Mouse (Mus musculus): Measurements from ENCODE around the gene Tmem80. TPM values are rescaled to one million over a fixed set of nuclear protein-coding genes. Genes with fewer than 3 reads are reported as not detected.
A peak's percentile ranks its signal among the peaks of the same experiment; 100 is the strongest.

Gene Tmem80
- polyA plus RNA-seq, 1 experiment from 2014 or later: 11.9 TPM

DNA sequence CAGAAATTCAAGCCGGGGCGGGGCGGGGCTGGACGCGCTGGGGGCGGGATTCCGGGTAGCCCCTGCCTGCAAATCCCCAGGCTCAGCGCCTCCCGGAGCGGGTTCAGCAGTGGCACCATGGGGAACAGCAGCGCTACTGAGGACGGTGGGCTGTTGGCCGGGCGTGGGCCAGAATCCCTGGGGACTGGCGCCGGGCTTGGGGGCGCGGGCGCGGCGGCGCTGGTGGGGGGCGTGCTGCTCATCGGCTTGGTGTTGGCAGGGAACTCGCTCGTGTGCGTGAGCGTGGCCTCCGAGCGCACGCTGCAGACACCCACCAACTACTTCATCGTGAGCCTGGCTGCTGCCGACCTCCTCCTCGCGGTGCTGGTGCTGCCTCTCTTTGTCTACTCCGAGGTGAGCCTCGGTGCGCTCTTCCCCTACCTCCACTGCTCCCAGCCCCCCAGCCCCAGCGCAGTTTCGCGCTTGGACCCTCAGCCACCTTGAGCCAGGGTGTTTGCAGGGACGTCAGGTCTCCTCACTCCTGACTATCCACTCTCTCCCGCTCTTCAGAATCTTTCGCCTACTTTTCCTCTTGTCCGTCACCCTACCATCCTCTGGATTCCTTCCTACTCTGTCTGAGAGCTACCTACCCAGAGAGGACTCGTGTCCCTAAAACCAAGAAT is 35.5 kb upstream of the Tmem80 start, which contains the start of gene Drd4:
Gene Drd4 (plus strand): TSS at position 86 of the 662 bp plus-strand sequence.
- H3K4me2 ChIP-seq (ENCODE audit: low read depth, low read length): peak within 1 kb of the TSS; percentile 62
- 3% methylated on average over 34 of the region's 46 CpGs for WGBS (ENCODE audit: insufficient replicate concordance)
- H3K27ac ChIP-seq (ENCODE audit: low read depth): no peak within 1 kb of the TSS
- TF ChIP-seq CTCF (IDR thresholded peaks at IDR 0.05; ENCODE audit: low read depth) (no peak), EP300 (IDR thresholded peaks at IDR 0.05; ENCODE audit: low read depth) (no peak)
- H3K4me3 ChIP-seq (ENCODE audit: low read depth, low read length): peak within 1 kb of the TSS; percentile 30
- 0 out of 2 replicates have a peak within 1 kb of the TSS, but pooled peaks have one; percentile 16 for H3K9ac ChIP-seq (replicated peaks)
- ATAC-seq: no peak
- peaks cover 16% of the 10 kb centered on the region for H3K4me1 ChIP-seq (ENCODE audit: insufficient read depth)
- no peak for DNase-seq
- no peaks in the 10 kb centered on the region for H3K9me3 ChIP-seq (ENCODE audit: low read length)
- H3K27me3 ChIP-seq (ENCODE audit: insufficient read depth, low read length): peaks cover 60% of the 10 kb centered on the region
- no peaks in the 10 kb centered on the region for H3K36me3 ChIP-seq (replicated peaks; ENCODE audit: insufficient read depth, low read length)

DNA sequence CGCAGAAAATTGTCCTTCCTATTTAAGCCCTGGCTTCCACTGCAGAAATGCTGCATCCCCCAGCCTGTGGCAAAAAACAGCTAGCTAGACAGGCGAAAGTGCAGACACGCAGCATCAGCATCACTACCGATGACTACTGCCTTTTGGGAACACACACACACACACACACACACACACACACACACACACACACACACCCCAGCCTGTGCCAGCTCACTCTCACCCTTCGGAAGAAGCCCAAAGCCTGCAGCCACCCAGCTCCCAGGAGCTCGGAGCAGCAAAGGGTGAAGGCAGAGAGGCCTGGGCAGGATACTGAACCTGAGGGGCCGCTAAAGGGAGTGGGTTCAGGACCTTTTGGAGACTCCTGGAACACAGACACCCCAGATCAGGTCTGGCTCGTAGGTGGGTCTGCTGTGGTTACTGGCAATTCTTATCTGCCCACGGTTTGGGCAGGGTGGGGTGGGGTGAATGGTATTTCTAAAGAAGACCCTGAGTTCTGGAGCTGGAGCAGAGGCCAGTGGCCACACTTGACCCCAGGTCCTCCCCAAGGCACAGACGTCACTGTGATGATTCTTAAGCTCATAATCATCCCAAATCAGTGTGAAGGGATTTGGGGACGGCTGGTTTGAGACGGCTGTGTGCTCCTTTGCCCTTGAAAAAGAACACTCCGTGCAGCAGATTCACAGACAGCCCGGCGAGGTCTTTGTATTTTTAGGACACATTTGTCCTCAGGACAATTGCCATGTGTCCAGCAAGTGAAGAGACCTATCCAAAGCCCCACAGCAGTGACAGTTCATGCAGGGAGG is 34.8 kb upstream of the Tmem80 start:
- WGBS (ENCODE audit: insufficient replicate concordance): 40% methylated on average over 15 of the region's 15 CpGs
- no peak for TF ChIP-seq EP300 (IDR thresholded peaks at IDR 0.05; ENCODE audit: low read depth)
- no peak overlapping the region for H3K27ac ChIP-seq (ENCODE audit: low read depth)
- H3K9ac ChIP-seq (replicated peaks): no peak overlapping the region
- H3K27me3 ChIP-seq (ENCODE audit: insufficient read depth, low read length): peaks cover 60% of the 10 kb centered on the region
- no peak overlapping the region for H3K4me3 ChIP-seq (ENCODE audit: low read depth, low read length)
- ATAC-seq (no peak), DNase-seq (no peak)
- H3K36me3 ChIP-seq (replicated peaks; ENCODE audit: insufficient read depth, low read length): no peaks in the 10 kb centered on the region
- H3K4me1 ChIP-seq (ENCODE audit: insufficient read depth): peaks cover 16% of the 10 kb centered on the region
- no peaks in the 10 kb centered on the region for H3K9me3 ChIP-seq (ENCODE audit: low read length)
- H3K4me2 ChIP-seq (ENCODE audit: low read depth, low read length): no peak overlapping the region

DNA sequence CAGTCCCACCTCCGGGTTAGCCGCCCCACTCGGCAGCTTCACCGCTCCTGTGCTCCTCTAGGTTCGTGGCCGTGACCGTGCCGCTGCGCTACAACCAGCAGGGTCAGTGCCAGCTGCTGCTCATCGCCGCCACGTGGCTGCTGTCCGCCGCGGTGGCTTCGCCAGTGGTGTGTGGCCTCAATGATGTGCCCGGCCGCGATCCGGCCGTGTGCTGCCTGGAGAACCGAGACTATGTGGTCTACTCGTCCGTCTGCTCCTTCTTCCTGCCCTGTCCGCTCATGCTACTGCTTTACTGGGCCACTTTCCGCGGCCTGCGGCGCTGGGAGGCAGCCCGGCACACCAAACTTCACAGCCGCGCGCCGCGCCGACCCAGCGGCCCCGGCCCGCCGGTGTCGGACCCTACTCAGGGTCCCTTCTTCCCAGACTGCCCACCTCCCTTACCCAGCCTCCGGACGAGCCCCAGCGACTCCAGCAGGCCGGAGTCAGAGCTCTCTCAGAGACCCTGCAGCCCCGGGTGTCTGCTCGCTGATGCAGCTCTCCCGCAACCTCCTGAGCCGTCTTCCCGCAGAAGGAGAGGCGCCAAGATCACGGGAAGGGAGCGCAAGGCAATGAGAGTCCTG is 33.6 kb upstream of the Tmem80 start:
- H3K4me1 ChIP-seq (ENCODE audit: insufficient read depth): peaks cover 16% of the 10 kb centered on the region
- H3K36me3 ChIP-seq (replicated peaks; ENCODE audit: insufficient read depth, low read length): no peaks in the 10 kb centered on the region
- 2% methylated on average over 44 of the region's 53 CpGs for WGBS (ENCODE audit: insufficient replicate concordance)
- H3K27me3 ChIP-seq (ENCODE audit: insufficient read depth, low read length): peaks cover 60% of the 10 kb centered on the region
- peak overlapping the region; percentile 49 for H3K4me2 ChIP-seq (ENCODE audit: low read depth, low read length)
- DNase-seq (no peak), ATAC-seq (peak; percentile 23; the same call in 1 of the 2 replicates)
- no peak overlapping the region for H3K27ac ChIP-seq (ENCODE audit: low read depth)
- 0 out of 2 replicates have a peak overlapping the region, but pooled peaks have one; percentile 16 for H3K9ac ChIP-seq (replicated peaks)
- H3K9me3 ChIP-seq (ENCODE audit: low read length): no peaks in the 10 kb centered on the region
- peak overlapping the region; percentile 24; the same call in 1 of the 2 replicates for H3K4me3 ChIP-seq (ENCODE audit: low read depth, low read length)
- no peak for TF ChIP-seq CTCF (IDR thresholded peaks at IDR 0.05; ENCODE audit: low read depth)
- no peak for TF ChIP-seq EP300 (IDR thresholded peaks at IDR 0.05; ENCODE audit: low read depth)

DNA sequence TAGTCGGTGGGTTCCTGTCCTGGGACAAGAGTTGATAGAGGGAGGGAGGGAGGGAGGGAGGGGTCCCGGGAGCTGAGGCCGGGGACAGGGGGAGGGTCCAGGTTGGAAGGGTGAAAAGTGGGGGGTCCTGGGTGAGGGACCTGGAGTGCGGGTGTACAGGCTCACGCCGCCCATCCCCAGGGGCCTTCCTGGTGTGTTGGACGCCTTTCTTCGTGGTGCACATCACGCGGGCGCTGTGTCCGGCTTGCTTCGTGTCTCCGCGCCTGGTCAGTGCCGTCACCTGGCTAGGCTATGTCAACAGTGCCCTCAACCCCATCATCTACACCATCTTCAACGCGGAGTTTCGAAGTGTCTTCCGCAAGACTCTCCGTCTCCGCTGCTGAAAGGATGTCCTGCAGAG is 33.1 kb upstream of the Tmem80 start:
- no peak for DNase-seq
- no peak for TF ChIP-seq CTCF (IDR thresholded peaks at IDR 0.05; ENCODE audit: low read depth)
- no peak for TF ChIP-seq EP300 (IDR thresholded peaks at IDR 0.05; ENCODE audit: low read depth)
- Histone ChIP-seq H3K36me3 (replicated peaks; ENCODE audit: insufficient read depth, low read length) (0 out of 2 replicates have a peak, but pooled peaks cover 2% of the 10 kb centered on the region), H3K4me2 (ENCODE audit: low read depth, low read length) (peak overlapping the region; percentile 49; the same call in 1 of the 2 replicates), H3K27ac (ENCODE audit: low read depth) (no peak overlapping the region), H3K4me1 (ENCODE audit: insufficient read depth) (peaks cover 16% of the 10 kb centered on the region), H3K9me3 (ENCODE audit: low read length) (no peaks in the 10 kb centered on the region), H3K9ac (replicated peaks) (no peak overlapping the region), H3K4me3 (ENCODE audit: low read depth, low read length) (peak overlapping the region; percentile 24; the same call in 1 of the 2 replicates), H3K27me3 (ENCODE audit: insufficient read depth, low read length) (peaks cover 60% of the 10 kb centered on the region)
- WGBS (ENCODE audit: insufficient replicate concordance): 6% methylated on average over 22 of the region's 22 CpGs
- no peak for ATAC-seq

DNA sequence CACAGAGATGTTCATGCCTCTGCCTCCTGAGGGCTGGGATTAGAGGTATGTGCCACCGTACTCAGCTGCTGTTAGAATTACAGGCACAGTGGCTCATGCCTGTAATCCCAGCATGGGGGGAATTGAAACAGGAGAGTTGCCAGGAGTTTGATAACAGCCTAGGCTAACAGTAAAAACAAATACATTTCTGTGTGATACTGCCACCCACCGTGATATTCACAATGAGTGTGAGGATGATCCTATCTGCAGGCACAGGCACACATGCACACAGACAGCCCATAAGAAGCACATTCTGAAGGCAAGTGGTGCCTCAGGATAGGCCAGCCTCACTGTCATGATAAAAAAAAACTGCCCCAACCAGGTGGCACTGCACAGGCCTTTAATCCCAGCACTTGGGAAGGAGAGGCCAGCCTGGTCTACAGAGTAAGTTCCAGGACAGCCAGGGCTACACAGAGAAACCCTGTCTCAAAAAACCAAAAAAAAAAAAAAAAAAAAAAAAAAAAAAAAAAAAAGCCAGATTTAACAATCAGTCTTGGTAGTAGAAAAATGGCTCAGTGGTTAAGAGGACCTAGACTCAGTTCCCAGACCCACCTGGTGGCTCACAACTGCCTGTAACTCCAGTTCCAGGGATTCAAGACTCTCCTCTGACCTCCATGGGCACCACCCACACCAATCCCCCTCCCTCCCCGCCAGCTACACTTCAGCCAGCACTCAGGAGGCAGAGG is 29.5 kb upstream of the Tmem80 start:
- TF ChIP-seq EP300 (IDR thresholded peaks at IDR 0.05; ENCODE audit: low read depth) (no peak), CTCF (IDR thresholded peaks at IDR 0.05; ENCODE audit: low read depth) (no peak)
- DNase-seq: no peak
- 68% methylated on average over 3 of the region's 3 CpGs for WGBS (ENCODE audit: insufficient replicate concordance)
- ATAC-seq: no peak
- Histone ChIP-seq H3K9ac (replicated peaks) (no peak overlapping the region), H3K36me3 (replicated peaks; ENCODE audit: insufficient read depth, low read length) (peaks cover 15% of the 10 kb centered on the region; the same call in 1 of the 2 replicates), H3K4me2 (ENCODE audit: low read depth, low read length) (no peak overlapping the region), H3K27ac (ENCODE audit: low read depth) (no peak overlapping the region), H3K27me3 (ENCODE audit: insufficient read depth, low read length) (peaks cover 27% of the 10 kb centered on the region), H3K9me3 (ENCODE audit: low read length) (no peaks in the 10 kb centered on the region), H3K4me1 (ENCODE audit: insufficient read depth) (peaks cover 20% of the 10 kb centered on the region), H3K4me3 (ENCODE audit: low read depth, low read length) (no peak overlapping the region)
